Mouse (Mus musculus) lung, adult 2 months (tissue): Measurements from ENCODE around the gene Larp4b.

Experiments used
- CTCF ChIP-seq: fragments of 200-500 bp; IDR thresholded peaks from 2 replicates; pipeline ENCODE4 v1.5.1; 2011; ENCODE audit warnings: mild to moderate bottlenecking, low read length, control low read depth; ENCODE audit not compliant: insufficient read depth
- POLR2A ChIP-seq: fragments of 200-500 bp; IDR thresholded peaks from 2 replicates; pipeline ENCODE4 v1.6.1; 2011; ENCODE audit warnings: low read depth, mild to moderate bottlenecking, control low read depth, low read length, borderline replicate concordance; ENCODE audit errors: extremely low read depth

DNA sequence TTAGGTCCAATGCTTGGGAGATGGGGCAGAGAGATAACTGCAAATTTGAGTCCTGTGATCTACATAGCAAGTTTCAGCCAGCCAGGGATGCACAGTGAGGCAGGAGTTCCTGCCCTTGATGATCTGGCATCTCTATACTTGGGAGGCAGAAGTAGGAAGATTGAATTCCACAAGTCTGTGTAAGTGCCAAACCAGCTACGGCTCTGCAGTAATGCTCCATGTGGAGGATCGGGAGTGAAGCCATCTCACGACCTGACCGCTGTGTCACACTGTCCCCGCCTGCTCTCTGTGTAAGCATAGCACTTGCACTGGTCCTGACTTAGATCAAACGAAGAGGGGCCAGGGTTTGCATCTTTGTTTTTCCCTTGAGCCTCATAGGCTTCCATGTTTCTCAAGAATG is 75.9 kb downstream of the Larp4b start:
- no peak for TF ChIP-seq POLR2A
- no peak for TF ChIP-seq CTCF
